Mouse (Mus musculus) neural tube, embryonic 12.5 days (tissue): ENCODE measurements at regions not wholly inside any gene's neighbourhood (a gene's known extent, or its start where the extent isn't known, plus 50 kb on each side); places are given as distances from the start of the nearest gene placed in this dataset.

Experiments used
- ATAC-seq: fragments of 200-750 bp; cut with Nextera tagmentation; 2 replicates; pipeline ENCODE4 v1.8.0; 2017; ENCODE audit warnings: low read depth, mild to moderate bottlenecking, moderate TSS enrichment, moderate library complexity; ENCODE audit not compliant: low FRiP score
- H3K27ac ChIP-seq: fragments of 300-500 bp; sonication (generic); 2 replicates; pipeline ENCODE4 v1.5.1; 2016
- H3K27me3 ChIP-seq: fragments of 300-500 bp; sonication (generic); replicated peaks from 2 replicates; pipeline ENCODE4 v1.6.1; 2016; ENCODE audit warnings: mild to moderate bottlenecking
- H3K36me3 ChIP-seq: fragments of 300-500 bp; sonication (generic); 2 replicates; pipeline ENCODE4 v1.6.1; 2016; ENCODE audit warnings: mild to moderate bottlenecking
- H3K4me1 ChIP-seq: fragments of 300-500 bp; sonication (generic); 2 replicates; pipeline ENCODE4 v1.6.1; 2016
- H3K4me2 ChIP-seq: fragments of 300-500 bp; sonication (generic); replicated peaks from 2 replicates; pipeline ENCODE4 v1.6.1; 2016; ENCODE audit warnings: mild to moderate bottlenecking
- H3K4me3 ChIP-seq: fragments of 300-500 bp; sonication (generic); 2 replicates; pipeline ENCODE4 v1.5.1; 2016
- H3K9ac ChIP-seq: fragments of 300-500 bp; sonication (generic); 2 replicates; pipeline ENCODE4 v1.6.1; 2016; ENCODE audit warnings: mild to moderate bottlenecking
- H3K9me3 ChIP-seq: fragments of 300-500 bp; sonication (generic); 2 replicates; pipeline ENCODE4 v1.6.1; 2016; ENCODE audit warnings: mild to moderate bottlenecking
- WGBS: fragments of 180-500 bp; shearing (Covaris S2); methylation state at CpG from one replicate; pipeline ENCODE4 v1.1.7; 2016; 5-methylcytosine and 5-hydroxymethylcytosine counted together

DNA sequence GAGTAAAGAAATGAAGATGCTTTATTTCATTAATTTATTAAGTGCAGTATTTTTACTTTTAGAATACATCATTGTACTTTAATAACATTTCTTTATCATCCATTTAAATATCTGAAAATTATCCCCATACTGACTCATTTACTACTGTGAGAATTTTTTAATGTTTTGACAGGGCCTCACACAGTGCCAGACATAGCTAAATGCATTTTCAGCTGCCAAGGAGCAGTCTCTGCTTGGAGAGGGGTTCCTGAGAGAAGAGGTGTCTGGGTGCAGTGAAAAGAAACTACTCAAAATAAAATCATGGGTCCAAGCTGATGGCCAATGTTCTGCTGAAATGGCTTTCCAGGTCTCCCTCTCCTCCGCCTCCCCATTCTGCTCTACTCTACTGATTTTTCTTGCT, 1116.3 kb upstream of the Ppp6c start:
- Histone ChIP-seq H3K4me1 (no peaks in the 10 kb centered on the region), H3K27me3 (no peaks in the 10 kb centered on the region), H3K9me3 (no peaks in the 10 kb centered on the region), H3K27ac (no peak overlapping the region), H3K4me2 (no peak overlapping the region), H3K4me3 (no peak overlapping the region), H3K9ac (no peak overlapping the region), H3K36me3 (no peaks in the 10 kb centered on the region)
- 90% methylated on average over 1 of the region's 1 CpGs for WGBS
- ATAC-seq, result no peak

- no peaks in the 10 kb centered on the region; the same call in 1 of the 2 replicates for H3K4me1 ChIP-seq
Observed at GRCm38 (mm10) chr2:40332294-40332874, 1106.1 kb upstream of the Ppp6c start.

GRCm38 (mm10) chr2:40321506-40321905, 1095.3 kb upstream of the Ppp6c start:
- ATAC-seq, result no peak
- H3K4me2 ChIP-seq, result no peak overlapping the region
- H3K27ac ChIP-seq, result no peak overlapping the region
- H3K9ac ChIP-seq, result no peak overlapping the region
- no peaks in the 10 kb centered on the region for H3K27me3 ChIP-seq
- no peak overlapping the region for H3K4me3 ChIP-seq
- H3K36me3 ChIP-seq, result no peaks in the 10 kb centered on the region
- no peaks in the 10 kb centered on the region for H3K4me1 ChIP-seq
- H3K9me3 ChIP-seq, result no peaks in the 10 kb centered on the region
- 36% methylated on average over 2 of the region's 2 CpGs for WGBS

More at GRCm38 (mm10) chr2:40332294-40332874, 1106.1 kb upstream of the Ppp6c start:
- peak; percentile 85 for ATAC-seq
- H3K27me3 ChIP-seq, result no peaks in the 10 kb centered on the region
- no peak overlapping the region for H3K27ac ChIP-seq
- no peaks in the 10 kb centered on the region for H3K9me3 ChIP-seq
- H3K4me2 ChIP-seq, result no peak overlapping the region
- no peaks in the 10 kb centered on the region for H3K36me3 ChIP-seq
- H3K9ac ChIP-seq, result no peak overlapping the region
- no peak overlapping the region for H3K4me3 ChIP-seq

- Histone ChIP-seq H3K4me3 (no peak overlapping the region), H3K4me1 (no peaks in the 10 kb centered on the region), H3K4me2 (no peak overlapping the region), H3K9ac (no peak overlapping the region), H3K36me3 (no peaks in the 10 kb centered on the region), H3K27me3 (no peaks in the 10 kb centered on the region), H3K9me3 (no peaks in the 10 kb centered on the region), H3K27ac (no peak overlapping the region)
- 88% methylated on average over 3 of the region's 3 CpGs for WGBS
- ATAC-seq, result no peak
Observed at GRCm38 (mm10) chr2:40320710-40321441, 1094.6 kb upstream of the Ppp6c start.
